Comparison of ENCODE assay signal across 8 mouse cellular contexts in the genomic region with DNA sequence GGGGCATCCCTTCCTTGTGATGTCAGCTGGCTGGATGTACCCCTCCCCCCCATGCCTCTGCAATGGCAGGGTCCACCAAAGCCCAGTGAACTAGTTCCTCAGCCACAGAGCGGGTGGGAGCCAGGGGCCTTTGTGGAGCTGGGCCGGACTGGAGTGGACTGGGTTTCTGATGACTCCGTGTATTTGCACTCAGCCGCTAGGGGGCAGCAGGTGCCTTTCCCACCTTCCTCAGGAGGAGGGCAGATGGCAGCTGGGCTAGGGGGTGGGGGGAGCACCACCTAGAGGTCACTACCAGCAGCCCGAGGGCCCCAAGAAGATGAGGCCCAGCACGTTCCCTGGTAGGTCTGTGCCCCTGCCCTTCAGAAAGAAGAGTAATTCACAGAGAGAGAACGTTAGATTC. TPM values are rescaled to one million over a fixed set of nuclear protein-coding genes. Genes with fewer than 3 reads are reported as not detected.
DNase-seq lines count a peak whose midpoint lies in the region; ATAC-seq and TF ChIP-seq lines count a peak whose summit lies in the region.

No protein-coding gene starts in this region.

- no peak overlapping the region for H3K4me3 ChIP-seq in bone marrow, adult 2 months (replicated peaks; ENCODE audit: control insufficient read depth, low read depth, low read length)
- H3K4me3 ChIP-seq in embryonic facial prominence, embryonic 15.5 days (replicated peaks): no peak overlapping the region
- H3K4me3 ChIP-seq in heart, embryonic 10.5 days: no peak overlapping the region
- no peak overlapping the region for H3K4me3 ChIP-seq in liver, embryonic 12.5 days
- no peak overlapping the region for H3K4me3 ChIP-seq in neural tube, embryonic 14.5 days (ENCODE audit: low read depth, low read length)

- 8% methylated on average over 7 of the region's 7 CpGs for WGBS in bone marrow, adult 2 months
- 7% methylated on average over 7 of the region's 7 CpGs for WGBS in embryonic facial prominence, embryonic 15.5 days
- 9% methylated on average over 7 of the region's 7 CpGs for WGBS in heart, embryonic 10.5 days
- 6% methylated on average over 7 of the region's 7 CpGs for WGBS in liver, embryonic 12.5 days (ENCODE audit: insufficient replicate concordance)
- WGBS in neural tube, embryonic 14.5 days: 5% methylated on average over 7 of the region's 7 CpGs

- H3K9me3 ChIP-seq in embryonic facial prominence, embryonic 15.5 days (replicated peaks): no peaks in the 10 kb centered on the region
- H3K9me3 ChIP-seq in heart, embryonic 10.5 days: no peaks in the 10 kb centered on the region
- H3K9me3 ChIP-seq in liver, embryonic 12.5 days (replicated peaks): no peaks in the 10 kb centered on the region
- H3K9me3 ChIP-seq in neural tube, embryonic 14.5 days (ENCODE audit: control insufficient read depth, low read length): no peaks in the 10 kb centered on the region

- TF ChIP-seq CTCF in bone marrow, adult 2 months (IDR thresholded peaks at IDR 0.05; ENCODE audit: control insufficient read depth, insufficient read depth, low read length): peak; percentile 91

- H3K27me3 ChIP-seq in embryonic facial prominence, embryonic 15.5 days: no peaks in the 10 kb centered on the region; the same call in 1 of the 2 replicates
- peaks cover 26% of the 10 kb centered on the region for H3K27me3 ChIP-seq in heart, embryonic 10.5 days (ENCODE audit: insufficient read depth, poor library complexity, severe bottlenecking)
- H3K27me3 ChIP-seq in liver, embryonic 12.5 days (replicated peaks): no peaks in the 10 kb centered on the region
- H3K27me3 ChIP-seq in neural tube, embryonic 14.5 days (ENCODE audit: control insufficient read depth, insufficient read depth, low read length): no peaks in the 10 kb centered on the region

- no peak for ATAC-seq in embryonic facial prominence, embryonic 15.5 days (ENCODE audit: insufficient number of reproducible peaks, low FRiP score, low TSS enrichment, low read depth)
- ATAC-seq in liver, embryonic 12.5 days: peak; percentile 41; the same call in 1 of the 2 replicates
- peak; percentile 60; the same call in 1 of the 2 replicates for ATAC-seq in neural tube, embryonic 14.5 days (ENCODE audit: low read depth)

- no peaks in the 10 kb centered on the region for H3K4me1 ChIP-seq in bone marrow, adult 2 months (ENCODE audit: control insufficient read depth, insufficient read depth, low read length)
- peaks cover 25% of the 10 kb centered on the region for H3K4me1 ChIP-seq in embryonic facial prominence, embryonic 15.5 days
- peaks cover 54% of the 10 kb centered on the region for H3K4me1 ChIP-seq in heart, embryonic 10.5 days
- peaks cover 14% of the 10 kb centered on the region; the same call in 1 of the 2 replicates for H3K4me1 ChIP-seq in liver, embryonic 12.5 days
- no peaks in the 10 kb centered on the region for H3K4me1 ChIP-seq in neural tube, embryonic 14.5 days (ENCODE audit: control insufficient read depth, insufficient read depth, low read length)

- DNase-seq in CD4-positive, CD25-positive, alpha-beta regulatory T cell, adult 2 months (ENCODE audit: low read depth, low spot score): peak; percentile 89
- DNase-seq in heart, embryonic 10.5 days (ENCODE audit: low spot score): peak; percentile 89
- DNase-seq in kidney, postnatal 10 days: peak; percentile 92
- DNase-seq in telencephalon, adult 2 months (ENCODE audit: low read depth, low spot score): peak; percentile 24

- no peak overlapping the region for H3K27ac ChIP-seq in bone marrow, adult 2 months (ENCODE audit: control insufficient read depth, insufficient read depth, low read depth, low read length, poor library complexity)
- H3K27ac ChIP-seq in embryonic facial prominence, embryonic 15.5 days (replicated peaks): peak overlapping the region; percentile 44; the same call in 1 of the 2 replicates
- H3K27ac ChIP-seq in heart, embryonic 10.5 days: 0 out of 2 replicates have a peak overlapping the region, but pooled peaks have one; percentile 32
- H3K27ac ChIP-seq in liver, embryonic 12.5 days: no peak overlapping the region
- no peak overlapping the region for H3K27ac ChIP-seq in neural tube, embryonic 14.5 days (ENCODE audit: low read depth, low read length)

- no peaks in the 10 kb centered on the region for H3K36me3 ChIP-seq in embryonic facial prominence, embryonic 15.5 days
- H3K36me3 ChIP-seq in heart, embryonic 10.5 days: no peaks in the 10 kb centered on the region
- no peaks in the 10 kb centered on the region for H3K36me3 ChIP-seq in liver, embryonic 12.5 days
- no peaks in the 10 kb centered on the region for H3K36me3 ChIP-seq in neural tube, embryonic 14.5 days (ENCODE audit: control insufficient read depth, insufficient read depth, low read length)

- H3K4me2 ChIP-seq in embryonic facial prominence, embryonic 15.5 days (replicated peaks): no peak overlapping the region
- H3K4me2 ChIP-seq in liver, embryonic 12.5 days: no peak overlapping the region
- no peak overlapping the region for H3K4me2 ChIP-seq in neural tube, embryonic 14.5 days (ENCODE audit: low read depth, low read length)

- TF ChIP-seq POLR2A in bone marrow, adult 2 months (IDR thresholded peaks at IDR 0.05; ENCODE audit: borderline replicate concordance, control insufficient read depth, low read depth, low read length): no peak

- no peak overlapping the region for H3K9ac ChIP-seq in embryonic facial prominence, embryonic 15.5 days
- H3K9ac ChIP-seq in liver, embryonic 12.5 days: no peak overlapping the region
- no peak overlapping the region for H3K9ac ChIP-seq in neural tube, embryonic 14.5 days (replicated peaks; ENCODE audit: low read depth, low read length)

RNA-seq across cellular contexts. Expression of a gene that starts 17.2 kb away (rescaled TPM):
- 6.7 and 7.7 TPM in 2 replicates for polyA plus RNA-seq in bone marrow, adult 2 months (2011; ENCODE audit: insufficient read depth, insufficient read length, low replicate concordance, missing spikeins)
- 49.6 and 51.8 TPM in 2 replicates for polyA plus RNA-seq in embryonic facial prominence, embryonic 15.5 days (2015; fragmentation: Nextera tagmentation; extraction: Ambion mirVana)
- polyA plus RNA-seq in heart, embryonic 10.5 days (2016; fragmentation: Nextera tagmentation; extraction: Ambion mirVana): 34.1 and 45.1 TPM in 2 replicates
- polyA plus RNA-seq in liver, embryonic 12.5 days (2016; fragmentation: Nextera tagmentation; extraction: Ambion mirVana): 34.6 and 35.2 TPM in 2 replicates
- polyA plus RNA-seq in neural tube, embryonic 14.5 days (2014; fragmentation: Nextera tagmentation; extraction: Ambion mirVana): 71.9 and 78.7 TPM in 2 replicates

RNA-seq across cellular contexts. Expression of a gene that starts 17.4 kb away (rescaled TPM):
- 6.2 and 9.1 TPM in 2 replicates for polyA plus RNA-seq in bone marrow, adult 2 months (2011; ENCODE audit: insufficient read depth, insufficient read length, low replicate concordance, missing spikeins)
- polyA plus RNA-seq in embryonic facial prominence, embryonic 15.5 days (2015; fragmentation: Nextera tagmentation; extraction: Ambion mirVana): 28.1 and 29.2 TPM in 2 replicates
- 28.5 and 34.5 TPM in 2 replicates for polyA plus RNA-seq in heart, embryonic 10.5 days (2016; fragmentation: Nextera tagmentation; extraction: Ambion mirVana)
- polyA plus RNA-seq in liver, embryonic 12.5 days (2016; fragmentation: Nextera tagmentation; extraction: Ambion mirVana): 17.7 and 17.9 TPM in 2 replicates
- polyA plus RNA-seq in neural tube, embryonic 14.5 days (2014; fragmentation: Nextera tagmentation; extraction: Ambion mirVana): 31.5 and 31.8 TPM in 2 replicates

Comparison
In these comparisons a context has a peak if more than half of its experiments do, and no peak if none do; other contexts are left out.
1. DNase-seq: peak in every context shown above with its lines; median percentile 92 in kidney, postnatal 10 days; 89 in CD4-positive, CD25-positive, alpha-beta regulatory T cell, adult 2 months; 89 in heart, embryonic 10.5 days; 24 in telencephalon, adult 2 months.
2. H3K27ac ChIP-seq: peak in embryonic facial prominence, embryonic 15.5 days (single experiment) and heart, embryonic 10.5 days (single experiment); none in bone marrow, adult 2 months (single experiment), liver, embryonic 12.5 days (single experiment) and neural tube, embryonic 14.5 days (single experiment).